Mouse (Mus musculus) ES-E14 (cell line): ENCODE results near the gene Habp4. TPM values are rescaled to one million over a fixed set of nuclear protein-coding genes. Genes with fewer than 3 reads are reported as not detected.

Experiments used
- DNase-seq: peaks from one replicate; pipeline ENCODE4 v3.0.0-alpha.2; 2013; ENCODE audit warnings: low read depth, low spot score
- H3K27ac ChIP-seq: 2 replicates; pipeline ENCODE4 v1.5.1; 2012; ENCODE audit warnings: low read depth, mild to moderate bottlenecking, low read length, moderate library complexity, mixed read lengths; ENCODE audit not compliant: poor library complexity, insufficient read depth, severe bottlenecking
- H3K36me3 ChIP-seq: 2 replicates; pipeline ENCODE4 v1.6.1; 2012; ENCODE audit warnings: mild to moderate bottlenecking, low read length, moderate library complexity, mixed read lengths; ENCODE audit not compliant: control insufficient read depth, poor library complexity, insufficient read depth, severe bottlenecking
- H3K4me1 ChIP-seq, 2 experiments: fragments of 150-350 bp in 1 of 2; sonication (generic) in 1 of 2; 2 replicates each; pipeline ENCODE4 v1.6.1; 2012; ENCODE audit warnings: low read length in 2 of 2, mild to moderate bottlenecking in 1 of 2, mixed read lengths in 1 of 2; ENCODE audit not compliant: control insufficient read depth in 2 of 2, insufficient read depth in 2 of 2, poor library complexity in 1 of 2
- H3K4me3 ChIP-seq, 2 experiments: fragments of 150-350 bp in 1 of 2; sonication (generic) in 1 of 2; 2 replicates each; pipeline ENCODE4 v1.5.1; 2012; ENCODE audit warnings: low read length in 2 of 2, low read depth in 1 of 2, mild to moderate bottlenecking in 1 of 2, mixed read lengths in 1 of 2; ENCODE audit not compliant: insufficient read depth in 1 of 2, poor library complexity in 1 of 2, severe bottlenecking in 1 of 2
- H3K9ac ChIP-seq: 2 replicates; pipeline ENCODE4 v1.6.1; 2012; ENCODE audit warnings: low read depth, mild to moderate bottlenecking, low read length, mixed read lengths; ENCODE audit not compliant: poor library complexity, insufficient read depth, severe bottlenecking
- H3K9me3 ChIP-seq: fragments of 150-350 bp; sonication (generic); 2 replicates; pipeline ENCODE4 v1.6.1; 2012; ENCODE audit warnings: low read depth, mild to moderate bottlenecking, low read length; ENCODE audit not compliant: control insufficient read depth, insufficient read depth
- CHD2 ChIP-seq: IDR thresholded peaks from 2 replicates; pipeline ENCODE4 v1.6.1; 2014; ENCODE audit warnings: mild to moderate bottlenecking, low read depth, low read length, inconsistent platforms
- HCFC1 ChIP-seq: IDR thresholded peaks from 2 replicates; pipeline ENCODE4 v1.6.1; 2012; ENCODE audit warnings: low read length, inconsistent platforms, borderline replicate concordance; ENCODE audit not compliant: insufficient read depth
- MAFK ChIP-seq: IDR thresholded peaks from 2 replicates; pipeline ENCODE4 v1.6.1; 2014; ENCODE audit warnings: mild to moderate bottlenecking, low read depth, low read length, inconsistent platforms; ENCODE audit not compliant: insufficient read depth
- ZC3H11A ChIP-seq: IDR thresholded peaks from 2 replicates; pipeline ENCODE4 v1.6.1; 2012; ENCODE audit warnings: low read depth, mild to moderate bottlenecking, inconsistent platforms, low read length, borderline replicate concordance
- ZNF384 ChIP-seq: IDR thresholded peaks from 2 replicates; pipeline ENCODE4 v1.6.1; 2012; ENCODE audit warnings: low read depth, low read length, inconsistent platforms
- in situ Hi-C, 2 experiments: fragments of 600-800 bp; cut with MboI; formaldehyde crosslinking; loops; one replicate each; pipeline ENCODE4 v1.15.1; 2025; ENCODE audit warnings: low sequenced_read_pairs in 2 of 2, inconsistent platforms in 1 of 2; ENCODE audit not compliant: unreplicated experiment in 2 of 2
- total RNA-seq: library from RNA; depleted of rRNA; stranded (reverse); fragments of 300-350 nt; gene quantifications from 2 replicates; pipeline ENCODE4 v1.2.3, GENCODE M21; 2012

The Habp4 gene
- total RNA-seq, 1 experiment: 5.3 TPM

DNA sequence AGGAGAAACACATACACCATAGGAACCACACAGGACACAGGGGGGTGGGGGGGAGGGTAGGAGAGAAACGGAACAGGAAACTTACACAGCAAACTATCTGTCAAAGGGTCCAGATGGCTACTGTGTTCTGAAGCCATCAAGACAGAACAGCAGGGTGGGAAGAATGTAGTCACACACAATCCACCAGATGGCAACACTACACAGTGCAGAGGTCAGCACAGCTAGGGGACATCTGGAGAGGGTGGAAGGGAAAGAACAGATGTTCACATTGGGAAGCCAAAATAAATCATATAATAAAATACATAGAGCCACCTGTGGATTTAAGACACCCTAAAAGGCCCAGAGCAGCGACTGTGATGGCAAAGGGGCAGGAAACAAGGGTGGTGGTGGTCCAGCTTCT, 43.6 kb downstream of the Habp4 start:
- no peak overlapping the region for H3K27ac ChIP-seq
- DNase-seq: no peak

DNA sequence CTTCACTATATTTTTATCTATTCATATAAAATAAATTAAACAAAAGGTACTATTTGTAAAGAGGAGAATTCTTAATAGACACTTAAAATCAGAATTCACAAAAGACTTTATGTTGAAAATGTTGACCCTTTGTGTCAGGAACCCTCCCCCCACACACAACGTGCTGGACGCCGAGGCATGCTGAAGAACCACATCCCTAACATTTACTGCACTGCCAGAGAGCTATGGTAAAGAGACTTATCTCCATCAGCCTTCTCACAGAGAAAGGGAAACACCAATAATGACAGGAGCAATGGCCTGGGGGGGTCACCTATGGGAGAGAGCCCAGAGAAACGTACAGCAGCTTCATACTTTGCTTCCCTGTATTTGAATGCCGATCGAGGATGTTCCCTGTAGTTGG, 46.5 kb downstream of the Habp4 start:
- in situ Hi-C loops: no loop called here

More for the DNA sequence above, 43.6 kb downstream of the Habp4 start:
- Histone ChIP-seq H3K36me3 (no peaks in the 10 kb centered on the region), H3K9ac (no peak overlapping the region), H3K4me3 (no peak overlapping the region), H3K9me3 (no peaks in the 10 kb centered on the region), H3K4me1 (no peaks in the 10 kb centered on the region)
- in situ Hi-C loops: no loop called here
- no peak for TF ChIP-seq ZC3H11A
- no peak for TF ChIP-seq HCFC1
- TF ChIP-seq ZNF384: no peak

DNA sequence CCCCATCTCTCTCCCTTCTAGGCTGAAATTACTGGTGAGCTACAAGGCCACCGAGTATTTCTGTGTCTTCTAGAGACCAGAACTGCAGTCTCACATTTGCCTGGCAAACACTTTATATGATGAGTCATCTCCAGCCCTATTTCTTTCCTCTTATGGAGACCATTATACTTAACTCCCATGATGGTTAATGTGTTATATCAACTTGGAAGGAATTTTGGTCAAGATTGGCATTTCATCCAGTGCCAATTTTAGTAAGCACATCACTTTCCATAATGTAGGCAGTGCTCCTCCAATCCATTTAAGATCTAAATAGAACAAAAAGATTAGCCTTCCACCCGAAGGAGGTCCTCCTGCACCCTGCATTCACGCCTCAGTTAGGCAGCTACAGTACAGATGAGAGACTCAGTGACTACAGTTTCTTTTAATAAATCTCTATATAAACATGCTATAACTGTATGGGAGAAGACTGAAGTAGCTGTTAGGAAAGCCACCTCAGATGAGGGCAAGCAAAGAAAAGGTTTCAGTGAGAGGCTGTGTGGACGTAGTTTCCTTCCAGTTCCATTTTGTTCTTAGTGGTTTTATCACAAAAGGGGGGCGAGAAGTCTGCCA, 50.5 kb downstream of the Habp4 start:
- no peak for DNase-seq
- no peaks in the 10 kb centered on the region for H3K9me3 ChIP-seq
- H3K27ac ChIP-seq: no peak overlapping the region
- no peak overlapping the region for H3K4me3 ChIP-seq
- H3K4me1 ChIP-seq: peaks cover 0 to 4% of the 10 kb centered on the region in 2 experiments; a peak in 1 of 4 replicates
- H3K9ac ChIP-seq: no peak overlapping the region
- peaks cover 2% of the 10 kb centered on the region; the same call in 1 of the 2 replicates for H3K36me3 ChIP-seq
- no peak for TF ChIP-seq HCFC1
- no peak for TF ChIP-seq ZNF384
- TF ChIP-seq MAFK: no peak
- TF ChIP-seq ZC3H11A: no peak
- no peak for TF ChIP-seq CHD2
- in situ Hi-C loops: no loop called here

More for the DNA sequence above, 46.5 kb downstream of the Habp4 start:
- Histone ChIP-seq H3K27ac (no peak overlapping the region), H3K36me3 (no peaks in the 10 kb centered on the region), H3K9ac (no peak overlapping the region), H3K4me3 (no peak overlapping the region), H3K4me1 (no peaks in the 10 kb centered on the region), H3K9me3 (no peaks in the 10 kb centered on the region)
- no peak for DNase-seq
- no peak for TF ChIP-seq CHD2
- TF ChIP-seq ZNF384: no peak

DNA sequence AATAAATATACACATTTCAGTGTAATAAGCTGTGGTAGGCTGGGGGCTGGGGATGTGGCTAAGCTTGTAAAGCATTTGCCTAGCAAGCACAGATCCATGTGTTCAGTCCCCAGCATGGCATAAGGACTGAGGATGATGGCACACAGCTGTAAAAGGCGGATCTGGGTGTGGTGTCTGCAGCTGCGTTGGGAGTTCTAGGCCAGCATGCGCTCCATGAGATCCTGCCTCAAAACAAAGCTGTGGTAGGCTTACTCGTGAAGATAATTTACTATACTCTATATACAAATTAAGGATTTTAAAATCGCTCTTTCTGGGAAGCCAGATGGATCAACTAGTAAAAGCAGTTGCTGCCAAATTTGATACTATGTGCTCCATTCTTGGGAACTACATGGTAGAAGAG, 53.3 kb downstream of the Habp4 start:
- TF ChIP-seq MAFK (no peak), ZNF384 (no peak), CHD2 (no peak), ZC3H11A (no peak), HCFC1 (no peak)
- in situ Hi-C loops: no loop called here
- no peak for DNase-seq

DNA sequence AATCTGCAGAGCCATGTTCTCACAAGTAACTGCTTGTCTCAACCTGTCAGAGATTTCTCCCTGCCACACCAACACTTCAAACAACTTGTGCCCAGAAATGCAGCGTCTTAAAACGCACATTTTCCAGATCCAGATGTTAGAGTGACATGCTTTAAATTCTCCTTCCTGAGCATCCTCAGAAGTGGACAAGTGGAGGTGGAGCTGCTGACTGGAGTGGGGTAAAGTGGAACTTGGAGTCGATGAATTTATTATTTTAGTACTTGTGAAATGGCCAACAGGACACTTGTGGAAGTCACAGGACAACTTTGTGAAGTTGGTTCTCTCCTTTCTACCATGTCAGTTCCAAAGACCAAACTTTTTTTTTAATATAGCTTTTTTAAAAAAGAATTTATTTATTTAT, 64.1 kb downstream of the Habp4 start:
- TF ChIP-seq MAFK: no peak
- TF ChIP-seq HCFC1: no peak
- TF ChIP-seq CHD2: no peak
- H3K36me3 ChIP-seq: no peaks in the 10 kb centered on the region
- no peak overlapping the region for H3K9ac ChIP-seq
- H3K4me3 ChIP-seq: no peak overlapping the region
- H3K4me1 ChIP-seq: no peaks in the 10 kb centered on the region
- DNase-seq: no peak
- no peak overlapping the region for H3K27ac ChIP-seq
- in situ Hi-C loops: no loop called here
- H3K9me3 ChIP-seq: no peaks in the 10 kb centered on the region

More for the DNA sequence above, 53.3 kb downstream of the Habp4 start:
- Histone ChIP-seq H3K4me3 (no peak overlapping the region), H3K9me3 (no peaks in the 10 kb centered on the region), H3K36me3 (peaks cover 2% of the 10 kb centered on the region; the same call in 1 of the 2 replicates), H3K27ac (no peak overlapping the region), H3K9ac (no peak overlapping the region), H3K4me1 (peaks cover 0 to 4% of the 10 kb centered on the region in 2 experiments; a peak in 1 of 4 replicates)
